Mouse (Mus musculus) hindbrain, embryonic 14.5 days (tissue): ENCODE results near the gene Pbxip1. TPM values are rescaled to one million over a fixed set of nuclear protein-coding genes. Genes with fewer than 3 reads are reported as not detected.
A peak's percentile ranks its signal among the peaks of the same experiment; 100 is the strongest.

Source experiments
- ATAC-seq: fragments of 200-750 bp; cut with Nextera tagmentation; 2 replicates; pipeline ENCODE4 v1.8.0; 2017; ENCODE audit warnings: moderate number of reproducible peaks, mild to moderate bottlenecking, moderate TSS enrichment, moderate library complexity; ENCODE audit not compliant: low FRiP score
- DNase-seq: peaks from one replicate; pipeline ENCODE4 v3.0.0-alpha.2; 2015; ENCODE audit warnings: low spot score
- H3K27ac ChIP-seq: fragments of 300-500 bp; sonication (generic); 2 replicates; pipeline ENCODE4 v1.5.1; 2014; ENCODE audit warnings: mild to moderate bottlenecking, moderate library complexity
- H3K27me3 ChIP-seq: fragments of 300-500 bp; sonication (generic); 2 replicates; pipeline ENCODE4 v1.6.1; 2014; ENCODE audit warnings: mild to moderate bottlenecking, low read length, mixed read lengths; ENCODE audit not compliant: control insufficient read depth, insufficient read depth
- H3K36me3 ChIP-seq: fragments of 300-500 bp; sonication (generic); replicated peaks from 2 replicates; pipeline ENCODE4 v1.6.1; 2014; ENCODE audit not compliant: control insufficient read depth, insufficient read depth
- H3K4me1 ChIP-seq: fragments of 300-500 bp; sonication (generic); replicated peaks from 2 replicates; pipeline ENCODE4 v1.6.1; 2014; ENCODE audit warnings: antibody characterized with exemption, low read length, mixed read lengths; ENCODE audit not compliant: control insufficient read depth, insufficient read depth
- H3K4me2 ChIP-seq: fragments of 300-500 bp; sonication (generic); replicated peaks from 2 replicates; pipeline ENCODE4 v1.6.1; 2014; ENCODE audit warnings: mild to moderate bottlenecking, moderate library complexity
- H3K4me3 ChIP-seq: fragments of 300-500 bp; sonication (generic); replicated peaks from 2 replicates; pipeline ENCODE4 v1.5.1; 2014; ENCODE audit warnings: mild to moderate bottlenecking, low read length
- H3K9ac ChIP-seq: fragments of 300-500 bp; sonication (generic); 2 replicates; pipeline ENCODE4 v1.6.1; 2014
- H3K9me3 ChIP-seq: fragments of 300-500 bp; sonication (generic); 2 replicates; pipeline ENCODE4 v1.6.1; 2016; ENCODE audit warnings: low read length; ENCODE audit not compliant: control insufficient read depth
- WGBS: fragments of 180-500 bp; shearing (Covaris S2); extraction: QIAGEN DNeasy Blood & Tissue Kit; methylation state at CpG from one replicate; pipeline ENCODE4 v1.1.7; 2014; 5-methylcytosine and 5-hydroxymethylcytosine counted together
- polyA plus RNA-seq: library from polyadenylated mRNA; unstranded; fragments of >200 nt; fragmentation: Nextera tagmentation; extraction: Ambion mirVana; gene quantifications from 2 replicates; pipeline ENCODE4 v1.2.1, GENCODE M21; 2014

Gene Pbxip1
- polyA plus RNA-seq, 1 experiment from 2014 or later, result 12.8 TPM

DNA sequence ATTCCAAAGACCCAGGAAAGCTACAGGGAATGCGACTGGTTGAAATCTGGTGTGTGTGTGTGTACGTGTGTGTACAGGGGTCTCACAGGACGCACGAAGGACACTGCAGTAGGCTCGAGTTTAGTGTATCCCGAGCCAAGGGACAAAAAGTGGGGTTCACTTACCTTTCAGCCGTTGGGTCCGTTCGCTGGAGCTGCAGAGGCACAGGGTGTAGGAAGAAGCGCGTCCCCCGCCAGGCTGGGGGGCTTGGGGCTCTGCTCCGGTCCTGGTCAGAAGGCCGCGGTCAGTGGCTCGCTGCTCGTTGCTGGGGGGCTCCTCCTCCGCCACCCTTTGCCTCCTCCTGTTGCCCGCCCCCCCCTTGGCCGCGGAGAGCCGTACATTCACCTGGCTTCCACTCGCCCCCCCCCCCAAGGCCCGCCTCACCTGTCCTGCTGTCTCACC, 43.6 kb upstream of the Pbxip1 start:
- Histone ChIP-seq H3K9ac (peak overlapping the region; percentile 71; the same call in 1 of the 2 replicates), H3K4me1 (peaks cover 48% of the 10 kb centered on the region), H3K4me2 (peak overlapping the region; percentile 100), H3K27ac (no peak overlapping the region), H3K9me3 (no peaks in the 10 kb centered on the region), H3K27me3 (peaks cover 31% of the 10 kb centered on the region), H3K36me3 (no peaks in the 10 kb centered on the region), H3K4me3 (peak overlapping the region; percentile 48)
- ATAC-seq (no peak), DNase-seq (no peak)
- 2% methylated on average over 18 of the region's 24 CpGs for WGBS

DNA sequence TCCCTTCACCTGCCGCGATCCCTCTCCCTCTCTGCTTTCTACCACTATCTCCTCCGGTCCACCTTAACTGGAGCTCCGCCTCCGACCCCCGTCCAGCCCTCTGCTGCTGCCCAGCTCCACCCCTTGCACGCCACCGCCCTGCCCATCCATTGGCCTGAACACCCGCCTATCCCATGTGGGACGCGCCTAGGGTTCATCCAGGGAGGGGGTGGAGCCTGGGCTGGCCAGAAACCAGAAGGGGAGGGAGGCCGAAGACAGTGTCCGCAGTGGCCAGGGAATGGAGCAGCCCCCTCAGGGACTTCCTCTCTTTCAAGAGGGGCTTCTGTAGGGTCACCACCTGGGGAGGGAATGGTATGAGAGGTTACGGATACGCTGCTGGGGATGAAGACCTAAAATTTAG, 42.9 kb upstream of the Pbxip1 start:
- no peaks in the 10 kb centered on the region for H3K9me3 ChIP-seq
- no peaks in the 10 kb centered on the region for H3K36me3 ChIP-seq
- peaks cover 31% of the 10 kb centered on the region for H3K27me3 ChIP-seq
- peak overlapping the region; percentile 40; the same call in 1 of the 2 replicates for H3K27ac ChIP-seq
- H3K4me1 ChIP-seq, result peaks cover 48% of the 10 kb centered on the region
- H3K4me3 ChIP-seq, result peak overlapping the region; percentile 48
- H3K9ac ChIP-seq, result peak overlapping the region; percentile 46
- ATAC-seq (peak; percentile 91), DNase-seq (peak; percentile 89)
- H3K4me2 ChIP-seq, result peak overlapping the region; percentile 100
- WGBS, result 0% methylated on average over 15 of the region's 15 CpGs

DNA sequence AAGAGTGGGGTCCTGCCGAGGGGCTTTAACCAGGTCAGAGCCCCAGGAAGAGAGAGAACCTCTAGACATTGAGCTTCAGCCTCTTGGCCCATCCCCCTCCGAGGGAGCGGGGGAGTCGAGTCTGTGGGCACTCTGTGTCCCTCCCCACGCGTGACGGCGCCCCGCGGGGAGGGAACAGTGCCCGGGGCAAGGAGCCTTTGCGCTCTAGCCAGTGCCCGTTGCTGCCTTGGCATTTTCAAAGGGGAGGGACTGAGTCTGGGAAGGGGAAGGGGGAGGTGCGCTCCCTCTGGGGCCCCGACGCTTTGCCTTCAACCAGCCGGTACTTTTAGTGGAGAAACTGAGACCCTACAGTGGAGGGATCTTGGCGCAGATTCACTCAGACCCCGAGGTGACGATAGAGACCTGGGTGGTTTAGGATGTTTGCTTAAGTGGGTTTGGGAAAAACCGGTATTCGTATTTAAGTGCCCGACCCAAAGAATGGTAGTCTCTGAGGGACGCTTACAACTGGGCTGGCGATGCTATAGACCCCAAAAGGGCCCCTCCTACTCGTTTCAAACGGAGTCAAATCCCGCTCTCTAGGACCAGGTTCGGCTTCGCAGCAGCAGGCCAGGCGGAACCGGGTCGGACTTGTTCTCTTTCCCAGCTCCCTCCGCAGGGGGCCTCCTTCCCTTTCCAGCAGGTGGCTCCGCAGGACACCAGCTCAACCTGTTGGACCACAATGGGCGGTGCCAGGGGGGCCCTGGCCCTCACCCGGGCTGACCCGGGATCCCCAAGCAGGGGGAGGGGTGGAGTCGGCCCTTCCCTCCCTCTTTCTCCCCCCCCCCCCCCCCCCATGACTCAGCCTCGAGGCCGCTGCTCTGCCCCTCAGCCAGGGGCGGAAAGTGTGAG, 42.3 kb upstream of the Pbxip1 start, which contains the start of gene Zbtb7b:
Gene Zbtb7b, minus strand, starts transcription at position 771 of the 888 bp plus-strand sequence.
- peak within 1 kb of the TSS; percentile 100 for H3K4me2 ChIP-seq
- WGBS, result under 1% methylated on average over 38 of the region's 42 CpGs
- H3K36me3 ChIP-seq, result no peaks in the 10 kb centered on the region
- ATAC-seq (peak; percentile 25), DNase-seq (peak; percentile 60)
- H3K4me1 ChIP-seq, result peaks cover 48% of the 10 kb centered on the region
- H3K27ac ChIP-seq, result peak within 1 kb of the TSS; percentile 40; the same call in 1 of the 2 replicates
- no peaks in the 10 kb centered on the region for H3K9me3 ChIP-seq
- peak within 1 kb of the TSS; percentile 46 for H3K9ac ChIP-seq
- peak within 1 kb of the TSS; percentile 48 for H3K4me3 ChIP-seq
- peaks cover 31% of the 10 kb centered on the region for H3K27me3 ChIP-seq

DNA sequence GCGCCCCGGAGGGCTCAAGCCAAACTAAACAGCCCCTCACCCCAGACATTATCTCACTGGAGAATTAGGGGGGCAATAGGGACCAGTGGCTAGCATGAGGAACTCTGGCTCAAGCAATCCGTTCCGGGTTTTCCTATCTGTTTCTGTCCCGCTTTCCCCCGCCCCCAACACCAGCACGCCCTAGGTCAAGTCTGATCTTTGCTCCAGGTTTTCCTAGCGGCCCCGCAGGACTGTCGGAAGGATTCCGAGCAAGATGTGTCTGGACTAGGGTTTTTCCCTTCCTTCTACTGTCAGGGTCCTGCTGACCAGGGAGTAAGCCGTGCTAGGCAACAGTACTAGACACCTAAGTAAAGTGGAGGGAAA, 41.6 kb upstream of the Pbxip1 start:
- no peak overlapping the region for H3K9ac ChIP-seq
- H3K36me3 ChIP-seq, result no peaks in the 10 kb centered on the region
- under 1% methylated on average over 12 of the region's 12 CpGs for WGBS
- ATAC-seq (0 out of 2 replicates have a peak, but pooled peaks have one; percentile 7), DNase-seq (peak; percentile 64)
- H3K4me3 ChIP-seq, result peak overlapping the region; percentile 48
- peaks cover 31% of the 10 kb centered on the region for H3K27me3 ChIP-seq
- H3K27ac ChIP-seq, result no peak overlapping the region
- H3K4me2 ChIP-seq, result peak overlapping the region; percentile 100
- H3K9me3 ChIP-seq, result no peaks in the 10 kb centered on the region
- H3K4me1 ChIP-seq, result peaks cover 48% of the 10 kb centered on the region

DNA sequence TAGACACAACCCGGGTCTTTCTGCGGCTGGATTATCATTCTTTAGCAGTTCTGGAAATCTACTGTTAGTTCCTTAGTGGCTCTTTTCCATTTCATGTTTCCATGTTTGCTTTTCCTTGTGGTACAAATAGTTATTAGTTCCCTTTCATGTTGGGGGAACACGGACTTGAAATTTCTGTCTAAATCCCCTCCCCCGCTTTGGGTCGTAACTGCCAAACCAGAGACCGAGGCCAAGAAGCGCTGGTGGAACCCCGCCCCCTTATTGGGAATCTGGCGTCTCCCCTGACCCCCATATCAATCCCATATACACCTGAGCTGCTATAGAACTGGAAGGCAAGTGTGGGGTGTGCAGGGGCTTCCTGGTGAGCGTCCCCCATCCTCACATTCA, 41.1 kb upstream of the Pbxip1 start:
- H3K9ac ChIP-seq, result no peak overlapping the region
- H3K4me3 ChIP-seq, result peak overlapping the region; percentile 48
- peak overlapping the region; percentile 100 for H3K4me2 ChIP-seq
- WGBS, result 2% methylated on average over 10 of the region's 10 CpGs
- no peak for ATAC-seq
- peaks cover 47% of the 10 kb centered on the region for H3K4me1 ChIP-seq
- H3K36me3 ChIP-seq, result no peaks in the 10 kb centered on the region
- no peak overlapping the region for H3K27ac ChIP-seq
- DNase-seq, result no peak
- no peaks in the 10 kb centered on the region for H3K9me3 ChIP-seq
- peaks cover 31% of the 10 kb centered on the region for H3K27me3 ChIP-seq

DNA sequence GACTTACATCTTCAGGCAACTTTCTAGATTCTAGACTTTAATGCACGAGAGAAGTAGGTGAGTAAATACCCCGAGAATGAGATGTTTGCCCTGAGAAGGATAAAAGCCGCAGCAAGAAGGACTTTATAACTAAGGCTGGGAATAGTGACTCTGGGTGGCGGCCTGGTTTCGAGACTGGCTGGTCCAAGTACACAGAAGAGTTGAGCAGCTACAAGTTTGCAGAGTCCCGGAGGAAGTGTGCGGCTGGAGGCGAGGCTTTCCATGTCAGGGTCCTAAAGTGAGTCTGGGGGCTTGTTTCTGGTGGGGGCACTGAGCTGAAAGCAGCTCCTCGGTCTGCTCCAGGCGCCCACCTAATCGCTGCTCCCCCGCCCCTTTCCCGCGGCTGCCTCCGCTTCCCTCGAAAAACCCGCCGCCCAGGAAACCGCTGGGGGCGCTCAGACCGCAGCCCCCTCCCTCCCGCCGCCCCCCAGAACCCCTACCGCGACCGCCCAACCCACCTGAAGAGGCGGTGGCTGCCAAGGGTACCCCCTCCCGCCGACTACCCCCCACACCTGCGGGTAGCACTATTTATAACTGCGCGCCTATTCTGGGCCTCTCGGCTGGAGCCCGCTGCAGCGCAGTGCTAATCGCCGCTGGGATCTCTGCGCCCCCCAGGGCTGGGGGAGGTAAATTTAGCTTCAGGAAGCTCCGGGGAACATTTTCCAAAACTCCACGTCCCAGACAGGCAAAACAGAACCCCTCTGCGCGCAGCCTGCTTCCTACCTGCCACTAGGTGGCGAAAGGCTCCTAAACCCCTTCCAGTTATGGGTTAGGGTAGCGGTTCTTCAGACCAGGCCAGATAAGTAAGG, 40.5 kb upstream of the Pbxip1 start:
- H3K36me3 ChIP-seq, result peaks cover 2% of the 10 kb centered on the region; the same call in 1 of the 2 replicates
- H3K4me3 ChIP-seq, result peak overlapping the region; percentile 48
- no peaks in the 10 kb centered on the region for H3K9me3 ChIP-seq
- ATAC-seq (no peak), DNase-seq (peak; percentile 74)
- H3K4me2 ChIP-seq, result peak overlapping the region; percentile 100
- H3K27ac ChIP-seq, result no peak overlapping the region
- H3K4me1 ChIP-seq, result peaks cover 41% of the 10 kb centered on the region
- H3K9ac ChIP-seq, result peak overlapping the region; percentile 41
- WGBS, result under 1% methylated on average over 43 of the region's 44 CpGs
- peaks cover 31% of the 10 kb centered on the region for H3K27me3 ChIP-seq

DNA sequence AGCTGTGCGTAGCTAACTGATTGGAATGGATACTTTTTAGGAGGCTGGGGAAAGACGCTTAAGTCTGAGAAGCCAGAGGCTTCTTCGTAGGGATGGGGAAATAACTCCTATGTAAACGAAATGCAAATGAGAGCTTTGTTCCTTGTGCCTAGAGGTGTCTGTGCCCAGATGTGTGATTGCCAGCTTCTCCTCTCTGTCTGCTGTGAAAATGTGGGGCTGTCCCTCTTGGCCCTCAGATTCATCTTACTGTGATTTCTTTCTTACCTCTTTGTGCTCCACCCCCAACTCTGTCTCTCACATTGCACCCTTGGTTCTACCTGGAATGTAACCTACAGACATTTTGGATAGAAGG, 39.9 kb upstream of the Pbxip1 start:
- peaks cover 35% of the 10 kb centered on the region for H3K4me1 ChIP-seq
- H3K9ac ChIP-seq, result peak overlapping the region; percentile 41; the same call in 1 of the 2 replicates

DNA sequence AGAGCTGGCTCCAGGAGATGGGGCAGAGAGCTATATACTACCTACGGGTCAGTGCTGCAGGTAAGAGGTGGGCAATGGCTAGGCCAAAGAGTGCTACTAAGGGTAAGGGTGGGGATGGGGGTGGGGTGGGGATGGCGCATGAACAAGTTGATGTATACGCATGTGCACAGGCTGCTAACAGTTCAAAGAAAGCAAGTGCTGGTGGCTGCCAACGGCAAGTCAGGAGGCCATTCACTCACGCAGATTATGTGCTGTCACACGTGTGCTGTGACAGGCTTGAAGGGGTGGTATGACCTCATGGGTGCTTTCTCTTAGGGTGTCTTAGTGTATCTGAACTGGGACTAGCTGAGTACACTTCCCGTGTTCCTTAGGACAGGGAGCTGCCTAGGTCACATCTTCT, 35.2 kb upstream of the Pbxip1 start:
- Histone ChIP-seq H3K36me3 (peaks cover 51% of the 10 kb centered on the region), H3K4me3 (no peak overlapping the region)
- ATAC-seq, result no peak

More for the DNA sequence above, 39.9 kb upstream of the Pbxip1 start:
- H3K4me2 ChIP-seq, result peak overlapping the region; percentile 100
- ATAC-seq, result no peak
- H3K9me3 ChIP-seq, result no peaks in the 10 kb centered on the region
- no peak for DNase-seq
- WGBS, result 0% methylated on average over 4 of the region's 4 CpGs
- H3K36me3 ChIP-seq, result peaks cover 8% of the 10 kb centered on the region
- H3K27me3 ChIP-seq, result peaks cover 31% of the 10 kb centered on the region
- peak overlapping the region; percentile 48 for H3K4me3 ChIP-seq
- H3K27ac ChIP-seq, result no peak overlapping the region

DNA sequence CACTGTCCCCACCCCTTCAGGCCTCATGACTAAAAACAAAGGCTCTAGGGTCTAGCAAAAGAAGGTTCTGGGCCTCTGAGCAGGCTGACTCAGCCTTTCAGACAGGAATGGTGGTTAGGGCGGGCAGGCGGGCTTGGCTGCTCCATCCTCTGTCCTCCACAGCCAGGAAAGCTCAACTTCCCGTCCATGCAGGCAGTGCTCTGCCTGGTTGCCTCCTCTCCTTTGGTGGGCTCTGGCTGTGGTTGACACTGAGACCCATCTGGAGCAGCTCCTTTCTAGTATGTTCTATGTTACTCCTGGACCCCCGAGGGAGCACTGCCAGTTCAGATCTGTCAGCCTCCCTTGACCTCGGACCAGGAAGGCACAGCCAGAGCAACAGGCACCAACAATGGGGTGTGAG, 33.8 kb upstream of the Pbxip1 start, which contains the start of gene Lenep:
Gene Lenep, minus strand, starts transcription at position 101 of the 400 bp plus-strand sequence.
- H3K9me3 ChIP-seq, result no peaks in the 10 kb centered on the region
- peaks cover 58% of the 10 kb centered on the region for H3K36me3 ChIP-seq
- H3K4me2 ChIP-seq, result no peak within 1 kb of the TSS
- no peak within 1 kb of the TSS for H3K4me3 ChIP-seq
- H3K27me3 ChIP-seq, result no peaks in the 10 kb centered on the region
- 73% methylated on average over 5 of the region's 5 CpGs for WGBS
- no peak within 1 kb of the TSS for H3K9ac ChIP-seq
- H3K27ac ChIP-seq, result no peak within 1 kb of the TSS
- DNase-seq (no peak), ATAC-seq (no peak)
- no peaks in the 10 kb centered on the region for H3K4me1 ChIP-seq

More for the DNA sequence above, 35.2 kb upstream of the Pbxip1 start:
- no peak overlapping the region for H3K4me2 ChIP-seq
- H3K4me1 ChIP-seq, result 0 out of 2 replicates have a peak, but pooled peaks cover 3% of the 10 kb centered on the region
- WGBS, result 90% methylated on average over 7 of the region's 7 CpGs
- H3K27me3 ChIP-seq, result no peaks in the 10 kb centered on the region
- H3K9ac ChIP-seq, result no peak overlapping the region
- no peak overlapping the region for H3K27ac ChIP-seq
- H3K9me3 ChIP-seq, result no peaks in the 10 kb centered on the region
- DNase-seq, result no peak
